Mouse (Mus musculus) stomach, postnatal 0 days (tissue): ENCODE data around the gene Atxn1. TPM values are rescaled to one million over a fixed set of nuclear protein-coding genes. Genes with fewer than 3 reads are reported as not detected.

ENCODE experiments used
- ATAC-seq: fragments of 200-750 bp; cut with Nextera tagmentation; 2 replicates; pipeline ENCODE4 v1.8.0; 2017; ENCODE audit not compliant: low FRiP score, low TSS enrichment
- DNase-seq: peaks from one replicate; pipeline ENCODE4 v3.0.0-alpha.2; 2016; ENCODE audit warnings: low spot score
- H3K27ac ChIP-seq: fragments of 300-500 bp; sonication (generic); replicated peaks from 2 replicates; pipeline ENCODE4 v1.5.1; 2014; ENCODE audit warnings: mild to moderate bottlenecking, control low read depth
- H3K27me3 ChIP-seq: fragments of 300-500 bp; sonication (generic); 2 replicates; pipeline ENCODE4 v1.6.1; 2014; ENCODE audit warnings: low read length; ENCODE audit not compliant: control insufficient read depth, insufficient read depth
- H3K36me3 ChIP-seq: fragments of 300-500 bp; sonication (generic); 2 replicates; pipeline ENCODE4 v1.6.1; 2014; ENCODE audit warnings: low read length, mixed read lengths; ENCODE audit not compliant: control insufficient read depth, insufficient read depth
- H3K4me1 ChIP-seq: fragments of 300-500 bp; sonication (generic); replicated peaks from 2 replicates; pipeline ENCODE4 v1.6.1; 2014; ENCODE audit warnings: antibody characterized with exemption; ENCODE audit not compliant: control insufficient read depth, insufficient read depth
- H3K4me2 ChIP-seq: fragments of 300-500 bp; sonication (generic); replicated peaks from 2 replicates; pipeline ENCODE4 v1.6.1; 2014; ENCODE audit warnings: low read depth, mild to moderate bottlenecking, control low read depth, moderate library complexity
- H3K4me3 ChIP-seq: fragments of 300-500 bp; sonication (generic); 2 replicates; pipeline ENCODE4 v1.5.1; 2014; ENCODE audit warnings: low read depth, low read length, control low read depth
- H3K9ac ChIP-seq: fragments of 300-500 bp; sonication (generic); 2 replicates; pipeline ENCODE4 v1.6.1; 2014; ENCODE audit warnings: mild to moderate bottlenecking, low read length, control low read depth, mixed read lengths
- H3K9me3 ChIP-seq: fragments of 300-500 bp; sonication (generic); 2 replicates; pipeline ENCODE4 v1.6.1; 2016; ENCODE audit warnings: low read length; ENCODE audit not compliant: control insufficient read depth
- CTCF ChIP-seq: IDR thresholded peaks from 2 replicates; pipeline ENCODE4 v1.5.1; 2016; ENCODE audit warnings: antibody characterized with exemption, low read depth, mild to moderate bottlenecking, moderate library complexity
- EP300 ChIP-seq: optimal IDR thresholded peaks from 2 replicates; pipeline ENCODE3; 2016; ENCODE audit warnings: antibody characterized with exemption
- WGBS: fragments of 180-500 bp; shearing (Covaris S2); extraction: QIAGEN DNeasy Blood & Tissue Kit; methylation state at CpG from one replicate; pipeline ENCODE4 v1.1.7; 2014; 5-methylcytosine and 5-hydroxymethylcytosine counted together
- polyA plus RNA-seq: library from polyadenylated mRNA; unstranded; fragments of >200 nt; fragmentation: Nextera tagmentation; extraction: Ambion mirVana; gene quantifications from 2 replicates; pipeline ENCODE4 v1.2.1, GENCODE M21; 2015

The Atxn1 gene
- polyA plus RNA-seq, 1 experiment from 2014 or later, result 7.0 TPM

DNA sequence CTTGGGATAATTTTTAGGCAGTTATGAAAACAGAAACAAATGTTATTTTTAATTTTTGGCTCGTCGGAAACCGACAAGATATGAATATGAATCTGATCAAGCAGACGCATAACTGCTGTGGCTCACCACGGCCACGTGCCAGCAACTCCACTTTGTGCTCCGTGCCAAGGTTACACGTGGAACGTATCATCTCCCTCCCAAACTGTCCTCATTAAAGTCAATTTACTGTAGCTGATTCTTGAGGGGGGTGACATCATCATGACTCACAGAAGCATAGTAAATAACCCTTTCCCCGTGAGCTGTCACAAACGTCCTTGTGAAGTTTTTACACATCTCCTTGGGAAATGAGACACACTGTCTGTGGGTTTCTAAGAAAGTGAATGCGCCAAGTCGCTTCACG lies 97.5 kb downstream of the Atxn1 start:
- WGBS, result 46% methylated on average over 14 of the region's 14 CpGs
- peaks cover 3% of the 10 kb centered on the region for H3K4me1 ChIP-seq
- H3K9ac ChIP-seq, result no peak overlapping the region
- no peak for TF ChIP-seq CTCF
- TF ChIP-seq EP300, result no peak
- H3K27ac ChIP-seq, result no peak overlapping the region
- H3K4me3 ChIP-seq, result no peak overlapping the region
- H3K36me3 ChIP-seq, result no peaks in the 10 kb centered on the region
- no peaks in the 10 kb centered on the region for H3K27me3 ChIP-seq
- H3K9me3 ChIP-seq, result no peaks in the 10 kb centered on the region
- no peak overlapping the region for H3K4me2 ChIP-seq
- DNase-seq (no peak), ATAC-seq (no peak)

DNA sequence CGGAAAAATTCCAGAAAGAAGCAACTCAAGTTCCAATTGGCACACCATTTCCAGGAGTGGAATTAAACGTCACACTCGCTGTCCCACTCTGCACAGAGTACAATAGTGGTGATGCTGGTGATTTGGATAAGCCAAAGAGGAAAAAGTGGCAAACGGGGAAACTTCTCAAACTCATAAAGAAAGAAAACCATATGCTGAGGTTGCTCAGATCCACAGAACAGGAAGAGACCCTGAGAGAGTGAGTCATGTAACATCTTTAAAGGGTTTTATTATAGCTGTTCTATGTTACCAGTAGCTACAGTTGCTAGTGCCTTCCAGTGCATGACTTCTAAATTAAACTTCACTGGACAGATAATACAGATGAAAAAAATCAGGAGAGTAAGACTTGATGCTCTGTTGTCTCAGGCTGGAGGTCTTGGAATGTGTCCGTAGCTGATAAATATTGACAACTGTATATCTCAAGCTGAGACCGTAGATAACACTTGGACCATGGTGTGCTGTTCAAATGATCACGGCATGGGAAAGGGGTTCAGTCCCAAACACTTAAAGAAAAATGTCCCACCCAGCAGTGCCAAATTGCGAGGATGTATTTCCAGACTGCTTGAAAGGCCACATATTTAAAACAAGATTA lies 98.1 kb downstream of the Atxn1 start:
- 72% methylated on average over 8 of the region's 8 CpGs for WGBS
- Histone ChIP-seq H3K27ac (no peak overlapping the region), H3K4me1 (peaks cover 3% of the 10 kb centered on the region), H3K9me3 (no peaks in the 10 kb centered on the region), H3K4me2 (no peak overlapping the region), H3K27me3 (no peaks in the 10 kb centered on the region), H3K4me3 (no peak overlapping the region), H3K9ac (no peak overlapping the region), H3K36me3 (no peaks in the 10 kb centered on the region)
- DNase-seq (no peak), ATAC-seq (no peak)
- no peak for TF ChIP-seq CTCF
- TF ChIP-seq EP300, result no peak

DNA sequence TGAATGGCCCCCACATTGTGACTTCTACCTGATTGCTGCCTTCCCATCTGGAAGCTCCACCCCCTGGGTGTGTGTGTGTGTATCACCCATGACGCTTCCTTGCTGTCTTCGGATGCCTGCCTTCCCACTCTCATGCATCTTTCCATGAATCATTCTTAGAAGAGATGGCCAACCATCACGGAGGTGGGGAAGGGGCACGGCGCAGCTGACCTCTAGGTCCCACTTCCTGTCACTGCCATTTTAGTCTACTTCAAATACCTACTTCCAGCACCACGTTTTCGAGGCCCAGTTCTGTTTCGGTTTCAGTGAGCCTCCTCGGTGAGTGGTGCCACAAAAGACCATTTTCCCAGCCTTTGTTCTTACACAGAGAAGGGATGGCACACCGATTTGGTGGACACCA lies 99.2 kb downstream of the Atxn1 start:
- H3K27me3 ChIP-seq, result no peaks in the 10 kb centered on the region
- 92% methylated on average over 10 of the region's 10 CpGs for WGBS
- no peaks in the 10 kb centered on the region for H3K36me3 ChIP-seq
- no peak overlapping the region for H3K4me2 ChIP-seq
- peaks cover 3% of the 10 kb centered on the region for H3K4me1 ChIP-seq
- no peak overlapping the region for H3K9ac ChIP-seq
- ATAC-seq, result no peak
- TF ChIP-seq EP300 (no peak), CTCF (no peak)
- H3K4me3 ChIP-seq, result no peak overlapping the region
- DNase-seq, result no peak
- H3K27ac ChIP-seq, result no peak overlapping the region
- no peaks in the 10 kb centered on the region for H3K9me3 ChIP-seq

DNA sequence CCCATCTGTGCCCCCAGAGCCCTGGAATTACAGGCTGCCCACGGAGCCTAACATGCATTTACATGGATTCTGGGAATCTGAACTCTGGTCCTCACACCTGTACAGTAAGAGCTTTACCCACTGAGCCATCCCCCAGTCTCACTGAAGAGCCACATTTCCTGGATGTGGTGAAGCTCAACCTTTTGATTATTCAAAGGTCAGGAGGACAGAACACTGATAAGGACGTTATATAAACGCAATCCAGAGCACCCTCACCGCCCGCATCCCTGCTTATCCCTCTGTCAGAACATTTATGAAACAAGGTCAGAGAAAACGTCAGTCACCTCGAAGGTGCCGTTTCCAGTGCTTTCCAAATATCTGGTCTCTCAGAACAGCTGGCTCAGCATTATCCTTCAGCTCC lies 101.0 kb downstream of the Atxn1 start:
- no peak overlapping the region for H3K27ac ChIP-seq
- WGBS, result 72% methylated on average over 8 of the region's 8 CpGs
- H3K36me3 ChIP-seq, result no peaks in the 10 kb centered on the region
- H3K4me2 ChIP-seq, result no peak overlapping the region
- no peaks in the 10 kb centered on the region for H3K27me3 ChIP-seq
- TF ChIP-seq EP300, result no peak
- no peak for TF ChIP-seq CTCF
- ATAC-seq, result no peak
- H3K4me3 ChIP-seq, result no peak overlapping the region
- no peaks in the 10 kb centered on the region for H3K9me3 ChIP-seq
- H3K4me1 ChIP-seq, result peaks cover 3% of the 10 kb centered on the region
- no peak overlapping the region for H3K9ac ChIP-seq
- DNase-seq, result no peak

DNA sequence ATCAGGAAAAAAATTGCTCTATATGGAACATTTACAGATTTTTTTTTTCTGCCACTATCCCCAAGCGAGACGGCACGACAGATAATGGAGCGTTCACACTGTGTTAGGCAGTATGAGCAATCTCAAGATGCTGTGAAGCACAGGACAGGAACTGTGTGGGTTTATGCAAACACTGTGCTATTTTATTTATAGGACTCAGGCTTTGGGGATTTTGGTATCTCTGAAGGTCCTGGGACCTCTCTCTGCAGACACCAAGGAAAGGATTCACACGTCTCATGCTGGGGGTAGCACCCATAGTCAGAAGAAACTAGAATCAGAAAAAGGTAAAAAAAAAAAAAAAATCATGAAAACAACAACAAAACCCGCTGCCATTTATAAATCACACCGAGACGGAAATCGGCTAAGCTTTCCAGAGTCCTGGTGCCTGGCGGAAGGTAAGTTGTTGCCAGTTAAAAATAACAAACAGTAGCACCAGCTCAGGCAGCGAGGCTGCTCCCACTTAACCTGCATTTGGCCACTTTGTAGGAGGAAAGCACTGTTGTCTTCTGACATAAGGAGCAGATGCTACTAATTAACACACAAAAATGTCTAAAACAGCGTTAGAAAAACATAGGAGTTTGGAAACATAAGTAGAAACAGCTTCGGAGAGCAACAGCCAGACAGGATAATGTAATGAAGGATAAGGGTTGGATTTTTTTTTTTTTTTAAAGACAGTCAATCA lies 102.8 kb downstream of the Atxn1 start:
- no peaks in the 10 kb centered on the region for H3K9me3 ChIP-seq
- H3K4me2 ChIP-seq, result no peak overlapping the region
- ATAC-seq (no peak), DNase-seq (no peak)
- no peak overlapping the region for H3K9ac ChIP-seq
- H3K27me3 ChIP-seq, result no peaks in the 10 kb centered on the region
- TF ChIP-seq CTCF, result no peak
- TF ChIP-seq EP300, result no peak
- no peaks in the 10 kb centered on the region for H3K36me3 ChIP-seq
- 60% methylated on average over 13 of the region's 13 CpGs for WGBS
- H3K27ac ChIP-seq, result no peak overlapping the region
- no peak overlapping the region for H3K4me3 ChIP-seq
- no peaks in the 10 kb centered on the region; the same call in 1 of the 2 replicates for H3K4me1 ChIP-seq

DNA sequence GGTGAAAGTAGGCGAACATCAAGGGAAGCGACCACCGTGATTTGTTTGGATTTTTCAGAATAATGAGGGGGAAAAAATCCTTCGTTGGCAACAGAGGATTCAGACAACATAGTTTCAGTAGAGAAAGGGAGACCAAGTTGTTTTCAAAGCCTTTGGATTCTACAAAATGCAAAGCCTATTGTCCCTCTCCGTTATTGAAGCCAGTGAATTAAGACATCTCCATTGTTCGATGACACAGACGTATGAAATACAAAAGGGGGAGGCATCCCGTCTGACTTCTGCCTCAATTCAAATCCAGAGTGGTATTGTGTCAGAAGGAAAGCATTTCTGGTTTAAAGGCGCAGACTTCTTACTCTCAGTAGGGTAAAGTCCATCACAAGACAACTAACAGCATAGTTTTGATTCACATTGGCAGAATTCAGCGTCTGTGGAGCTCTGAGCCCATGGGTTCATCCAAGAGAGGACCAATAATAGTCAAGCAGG lies 103.7 kb downstream of the Atxn1 start:
- Histone ChIP-seq H3K4me1 (no peaks in the 10 kb centered on the region; the same call in 1 of the 2 replicates), H3K4me2 (no peak overlapping the region), H3K9me3 (no peaks in the 10 kb centered on the region), H3K4me3 (no peak overlapping the region), H3K9ac (no peak overlapping the region), H3K36me3 (no peaks in the 10 kb centered on the region), H3K27me3 (no peaks in the 10 kb centered on the region), H3K27ac (no peak overlapping the region)
- 61% methylated on average over 10 of the region's 10 CpGs for WGBS
- no peak for DNase-seq
- ATAC-seq, result no peak
- TF ChIP-seq CTCF, result no peak
- TF ChIP-seq EP300, result no peak
